Mouse (Mus musculus) liver, embryonic 14.5 days (tissue): Measurements from ENCODE around the gene Mthfd1. TPM values are rescaled to one million over a fixed set of nuclear protein-coding genes. Genes with fewer than 3 reads are reported as not detected.

ENCODE experiments used
- ATAC-seq: fragments of 200-750 bp; cut with Nextera tagmentation; 2 replicates; pipeline ENCODE4 v1.8.0; 2017; ENCODE audit warnings: moderate number of reproducible peaks, mild to moderate bottlenecking, moderate library complexity; ENCODE audit not compliant: insufficient read depth
- DNase-seq, 3 experiments: peaks; one replicate each; pipeline ENCODE4 v3.0.0-alpha.2; 2012 to 2013; ENCODE audit warnings: low read depth in 3 of 3, low spot score in 3 of 3
- H3K27ac ChIP-seq: fragments of 300-500 bp; sonication (generic); 2 replicates; pipeline ENCODE4 v1.5.1; 2014; ENCODE audit warnings: moderate library complexity, mild to moderate bottlenecking, control low read depth, inconsistent platforms
- H3K27me3 ChIP-seq: fragments of 300-500 bp; sonication (generic); 2 replicates; pipeline ENCODE4 v1.6.1; 2014; ENCODE audit warnings: mild to moderate bottlenecking, low read length, moderate library complexity; ENCODE audit not compliant: control insufficient read depth, insufficient read depth
- H3K36me3 ChIP-seq: fragments of 300-500 bp; sonication (generic); replicated peaks from 2 replicates; pipeline ENCODE4 v1.6.1; 2014; ENCODE audit warnings: low read depth; ENCODE audit not compliant: control insufficient read depth, insufficient read depth
- H3K4me1 ChIP-seq, 2 experiments: fragments of 200-500 bp in 1 of 2; fragments of 300-500 bp in 1 of 2; sonication (generic) in 1 of 2; replicated peaks; 2 replicates each; pipeline ENCODE4 v1.6.1; 2012 to 2014; ENCODE audit warnings: antibody characterized with exemption in 1 of 2, inconsistent platforms in 1 of 2, low read length in 1 of 2; ENCODE audit not compliant: control insufficient read depth in 2 of 2, insufficient read depth in 2 of 2
- H3K4me2 ChIP-seq: fragments of 300-500 bp; sonication (generic); 2 replicates; pipeline ENCODE4 v1.6.1; 2014; ENCODE audit warnings: low read depth, mild to moderate bottlenecking, control low read depth, moderate library complexity
- H3K4me3 ChIP-seq, 2 experiments: fragments of 200-500 bp in 1 of 2; fragments of 300-500 bp in 1 of 2; sonication (generic) in 1 of 2; 2 replicates each; pipeline ENCODE4 v1.5.1; 2012 to 2014; ENCODE audit warnings: low read depth in 2 of 2, low read length in 2 of 2, mild to moderate bottlenecking in 2 of 2, control low read depth in 1 of 2, inconsistent platforms in 1 of 2, moderate library complexity in 1 of 2; ENCODE audit not compliant: insufficient read depth in 1 of 2
- H3K9ac ChIP-seq: fragments of 300-500 bp; sonication (generic); replicated peaks from 2 replicates; pipeline ENCODE4 v1.6.1; 2014; ENCODE audit warnings: mild to moderate bottlenecking, control low read depth, moderate library complexity
- H3K9me3 ChIP-seq: fragments of 300-500 bp; sonication (generic); 2 replicates; pipeline ENCODE4 v1.6.1; 2016; ENCODE audit warnings: low read length, mixed read lengths; ENCODE audit not compliant: control insufficient read depth
- CTCF ChIP-seq: IDR thresholded peaks from 2 replicates; pipeline ENCODE4 v1.5.1; 2016; ENCODE audit warnings: antibody characterized with exemption, low read depth, control low read depth
- EP300 ChIP-seq: IDR thresholded peaks from 2 replicates; pipeline ENCODE4 v1.6.1; 2016; ENCODE audit warnings: antibody characterized with exemption, low read depth
- whole genome bisulfite sequencing: fragments of 180-500 bp; shearing (Covaris S2); extraction: QIAGEN DNeasy Blood & Tissue Kit; methylation state at CpG from one replicate; pipeline ENCODE4 v1.1.7; 2014; ENCODE audit not compliant: insufficient replicate concordance; 5-methylcytosine and 5-hydroxymethylcytosine counted together
- polyA plus RNA-seq, 2 experiments: library from polyadenylated mRNA; depleted of rRNA in 1 of 2; stranded (reverse) in 1 of 2; unstranded in 1 of 2; fragments of >200 nt; fragmentation: Nextera tagmentation in 1 of 2; extraction: Ambion mirVana in 1 of 2; gene quantifications; 2 replicates each; pipeline versions ENCODE4 v1.2.1 to v1.2.3; 2012 to 2014

Mthfd1 gene
- polyA plus RNA-seq, 2 experiments = 58.5 to 83.5 TPM

DNA sequence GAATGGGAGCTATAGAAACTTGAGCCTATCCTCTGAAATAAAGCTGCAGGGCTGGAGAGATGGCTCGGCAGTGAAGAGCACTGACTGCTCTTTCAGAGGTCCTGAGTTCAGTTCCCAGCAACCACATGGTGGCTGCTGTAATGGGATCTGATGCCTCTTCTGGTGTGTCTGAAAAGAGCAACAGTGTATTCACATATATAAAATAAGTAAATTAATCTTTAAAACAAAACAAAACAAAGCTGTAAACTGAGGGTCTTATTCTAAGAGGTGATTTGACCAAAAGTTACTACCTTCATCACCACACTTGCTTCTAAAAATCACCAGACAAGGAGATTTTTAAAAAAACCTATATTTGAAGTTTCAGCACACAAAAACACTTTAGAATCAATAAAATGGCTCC, 105.8 kb downstream of the Mthfd1 start:
- TF ChIP-seq CTCF (no peak), EP300 (no peak)
- Histone ChIP-seq H3K36me3 (no peaks in the 10 kb centered on the region), H3K4me1 (peaks cover 25% of the 10 kb centered on the region in 2 experiments), H3K9me3 (no peaks in the 10 kb centered on the region), H3K4me3 (no peak overlapping the region), H3K9ac (no peak overlapping the region), H3K27me3 (no peaks in the 10 kb centered on the region), H3K27ac (no peak overlapping the region), H3K4me2 (no peak overlapping the region; the same call in 1 of the 2 replicates)
- ATAC-seq = no peak
- DNase-seq = no peak
- WGBS = 52% methylated on average over 1 of the region's 1 CpGs

GRCm38 (mm10) chr12:76361405-76362302, 106.6 kb downstream of the Mthfd1 start:
- Histone ChIP-seq H3K27me3 (no peaks in the 10 kb centered on the region), H3K36me3 (no peaks in the 10 kb centered on the region), H3K4me1 (peaks cover 27 to 31% of the 10 kb centered on the region in 2 experiments), H3K9me3 (no peaks in the 10 kb centered on the region), H3K4me2 (peak overlapping the region; percentile 58), H3K27ac (peak overlapping the region; percentile 85), H3K4me3 (peak overlapping the region in 1 of 2 experiments; percentile 6; a peak in 1 of 4 replicates), H3K9ac (peak overlapping the region; percentile 53)
- WGBS = 15% methylated on average over 9 of the region's 9 CpGs
- no peak for TF ChIP-seq CTCF
- peak; percentile 55; the same call in 1 of the 2 replicates for TF ChIP-seq EP300
- DNase-seq (no peak), ATAC-seq (peak; percentile 74)

DNA sequence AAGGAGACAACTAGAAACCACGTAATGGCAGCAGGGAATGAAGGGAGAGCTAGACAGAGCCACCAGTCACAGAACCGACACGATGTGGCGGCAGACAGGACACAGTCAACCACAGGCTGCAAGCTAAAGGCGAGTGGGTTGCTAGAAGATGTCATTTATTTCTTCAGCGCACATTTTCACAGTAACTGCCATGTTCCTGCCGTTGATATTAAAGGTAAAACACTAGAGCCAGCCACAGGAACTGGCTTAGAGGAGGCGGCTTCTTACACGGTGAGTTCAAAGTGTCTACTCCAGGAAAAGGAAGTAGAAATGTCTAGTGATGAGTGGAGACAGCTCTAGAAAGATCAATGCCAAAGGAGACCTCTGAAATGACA, 107.2 kb downstream of the Mthfd1 start:
- peaks cover 33 to 37% of the 10 kb centered on the region in 2 experiments for H3K4me1 ChIP-seq
- DNase-seq (no peak), ATAC-seq (no peak)
- H3K36me3 ChIP-seq = no peaks in the 10 kb centered on the region
- no peaks in the 10 kb centered on the region for H3K9me3 ChIP-seq
- 20% methylated on average over 9 of the region's 9 CpGs for WGBS
- peak overlapping the region; percentile 58 for H3K4me2 ChIP-seq
- peak overlapping the region; percentile 85 for H3K27ac ChIP-seq
- no peaks in the 10 kb centered on the region for H3K27me3 ChIP-seq
- peak overlapping the region; percentile 53 for H3K9ac ChIP-seq
- H3K4me3 ChIP-seq = peak overlapping the region; percentile 3 to 8; a peak in 2 of 4 replicates
- TF ChIP-seq EP300 (no peak), CTCF (no peak)

DNA sequence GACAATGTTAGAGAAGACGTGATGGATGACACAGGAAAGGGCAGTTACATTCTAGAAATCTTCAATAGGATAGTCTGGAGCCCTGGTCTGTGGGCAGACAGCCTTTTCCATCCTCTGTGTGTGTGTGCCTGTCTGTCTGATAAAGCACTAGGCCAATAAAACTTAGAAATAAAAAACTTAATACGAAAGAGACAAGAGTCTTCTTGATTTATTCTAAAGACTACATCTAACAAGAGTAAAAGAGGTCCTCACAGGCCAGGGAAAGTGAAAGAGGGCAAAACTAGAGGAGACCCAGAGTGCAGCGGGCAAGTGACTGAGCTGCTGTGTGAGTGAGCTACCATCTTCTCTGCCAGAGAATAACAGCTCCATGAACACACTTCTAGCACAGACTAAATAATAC, 111.2 kb downstream of the Mthfd1 start:
- no peaks in the 10 kb centered on the region for H3K36me3 ChIP-seq
- WGBS = 60% methylated on average over 3 of the region's 3 CpGs
- TF ChIP-seq CTCF = no peak
- no peaks in the 10 kb centered on the region for H3K27me3 ChIP-seq
- H3K9me3 ChIP-seq = no peaks in the 10 kb centered on the region
- H3K9ac ChIP-seq = no peak overlapping the region; the same call in 1 of the 2 replicates
- H3K4me2 ChIP-seq = peak overlapping the region; percentile 99
- no peak overlapping the region for H3K4me3 ChIP-seq
- peak overlapping the region; percentile 35 for H3K27ac ChIP-seq
- H3K4me1 ChIP-seq = peaks cover 40 to 46% of the 10 kb centered on the region in 2 experiments
- DNase-seq (no peak), ATAC-seq (no peak)
